Mouse (Mus musculus) induced T-regulatory cell, adult 2 months (primary cell): ENCODE results near the gene Foxred1.

ENCODE experiments used
- DNase-seq: peaks from one replicate; pipeline ENCODE4 v3.0.0-alpha.2; 2012; ENCODE audit warnings: low read depth

The Foxred1 gene

GRCm38 (mm10) chr9:35192983-35193542, 17.8 kb downstream of the Foxred1 start:
- no peak for DNase-seq

GRCm38 (mm10) chr9:35188700-35189099, 22.2 kb downstream of the Foxred1 start:
- DNase-seq = no peak

- no peak for DNase-seq
Observed at GRCm38 (mm10) chr9:35187351-35187903, 23.4 kb downstream of the Foxred1 start.

- DNase-seq = no peak
Observed at GRCm38 (mm10) chr9:35186430-35186829, 24.4 kb downstream of the Foxred1 start.

- no peak for DNase-seq
Observed at GRCm38 (mm10) chr9:35183359-35183758, 27.5 kb downstream of the Foxred1 start.

GRCm38 (mm10) chr9:35182832-35183231, 28.0 kb downstream of the Foxred1 start:
- DNase-seq = no peak

- no peak for DNase-seq
Observed at GRCm38 (mm10) chr9:35176124-35176659, 34.7 kb downstream of the Foxred1 start.

GRCm38 (mm10) chr9:35175251-35176123, 35.4 kb downstream of the Foxred1 start, which contains the start of gene Dcps:
TSS of gene Dcps (minus strand) at chr9:35176061.
- peak; percentile 97 for DNase-seq

- DNase-seq = no peak
Observed at GRCm38 (mm10) chr9:35173331-35173730, 37.5 kb downstream of the Foxred1 start.

GRCm38 (mm10) chr9:35170071-35170470, 40.8 kb downstream of the Foxred1 start:
- no peak for DNase-seq

GRCm38 (mm10) chr9:35166798-35167635, 43.8 kb downstream of the Foxred1 start:
- DNase-seq = no peak

- DNase-seq = peak; percentile 64
Observed at GRCm38 (mm10) chr9:35166144-35166797, 44.6 kb downstream of the Foxred1 start.

- DNase-seq = no peak
Observed at GRCm38 (mm10) chr9:35164142-35164874, 46.5 kb downstream of the Foxred1 start.

- DNase-seq = peak; percentile 12
Observed at GRCm38 (mm10) chr9:35163011-35163690, 47.7 kb downstream of the Foxred1 start.

- no peak for DNase-seq
Observed at GRCm38 (mm10) chr9:35161721-35162120, 49.1 kb downstream of the Foxred1 start.

GRCm38 (mm10) chr9:35160662-35161061, 50.2 kb downstream of the Foxred1 start:
- no peak for DNase-seq

GRCm38 (mm10) chr9:35158477-35158876, 52.4 kb downstream of the Foxred1 start:
- no peak for DNase-seq

- no peak for DNase-seq
Observed at GRCm38 (mm10) chr9:35156862-35157261, 54.0 kb downstream of the Foxred1 start.

- DNase-seq = no peak
Observed at GRCm38 (mm10) chr9:35156002-35156710, 54.7 kb downstream of the Foxred1 start.
